In the genomic region with DNA sequence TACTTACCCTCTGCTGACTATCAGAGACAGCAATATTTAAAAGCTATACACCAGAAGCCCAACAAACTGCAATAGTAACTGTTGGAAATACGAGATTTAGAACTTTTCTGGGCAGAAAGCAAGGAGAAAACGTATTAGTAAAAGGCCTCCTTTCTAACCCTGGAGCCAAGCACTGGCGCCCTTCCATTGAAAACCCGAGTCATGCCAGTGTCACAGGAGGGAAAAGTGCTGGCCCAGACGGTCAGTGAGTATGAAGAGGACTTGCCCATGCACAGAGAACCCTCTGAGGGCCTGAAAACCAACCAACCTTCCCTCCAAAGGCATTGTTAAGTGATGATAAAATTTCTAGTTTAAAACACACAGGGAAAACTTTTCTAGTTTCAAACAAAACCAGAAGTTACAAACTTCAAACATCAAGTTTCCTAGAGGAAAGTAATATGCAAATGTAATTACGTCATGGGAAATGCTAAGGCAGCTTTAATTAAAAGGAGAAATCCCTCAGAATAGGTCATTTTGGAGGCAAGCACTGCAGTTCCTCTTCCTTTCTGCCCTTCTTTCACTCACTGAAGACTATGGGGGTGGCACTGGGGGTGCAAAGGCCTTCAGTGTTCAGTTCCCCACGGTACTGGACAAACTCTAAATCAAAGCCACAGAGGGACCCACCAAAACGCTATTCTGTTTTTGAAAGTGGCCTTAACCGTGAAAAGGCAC, we compare ENCODE assay signal across 8 mouse cellular contexts.
DNase-seq lines count a peak whose midpoint lies in the region; ATAC-seq lines count a peak whose summit lies in the region.

No protein-coding gene starts in this region.

- H3K9ac ChIP-seq in embryonic facial prominence, embryonic 11.5 days (replicated peaks; ENCODE audit: low read length): no peak overlapping the region
- peak overlapping the region; percentile 32 for H3K9ac ChIP-seq in intestine, embryonic 16.5 days (ENCODE audit: low read depth, low read length)

- no peak for ATAC-seq in embryonic facial prominence, embryonic 11.5 days (replicated peaks; ENCODE audit: insufficient number of reproducible peaks, low FRiP score, low TSS enrichment, low read depth)
- ATAC-seq in intestine, embryonic 16.5 days: no peak

- no peak overlapping the region for H3K4me2 ChIP-seq in embryonic facial prominence, embryonic 11.5 days (ENCODE audit: low read depth, low read length)
- H3K4me2 ChIP-seq in intestine, embryonic 16.5 days (ENCODE audit: low read depth, low read length): 0 out of 2 replicates have a peak overlapping the region, but pooled peaks have one; percentile 19

- no peaks in the 10 kb centered on the region for H3K9me3 ChIP-seq in heart, embryonic 10.5 days
- H3K9me3 ChIP-seq in embryonic facial prominence, embryonic 11.5 days (replicated peaks; ENCODE audit: control insufficient read depth, low read length): no peaks in the 10 kb centered on the region
- H3K9me3 ChIP-seq in intestine, embryonic 16.5 days (ENCODE audit: control insufficient read depth, low read length): no peaks in the 10 kb centered on the region

- H3K36me3 ChIP-seq in heart, embryonic 10.5 days: 0 out of 2 replicates have a peak, but pooled peaks cover 2% of the 10 kb centered on the region
- H3K36me3 ChIP-seq in embryonic facial prominence, embryonic 11.5 days (replicated peaks; ENCODE audit: control insufficient read depth, insufficient read depth, low read depth, low read length): no peaks in the 10 kb centered on the region
- no peaks in the 10 kb centered on the region for H3K36me3 ChIP-seq in intestine, embryonic 16.5 days (ENCODE audit: control insufficient read depth, insufficient read depth, low read length)

- H3K4me3 ChIP-seq in heart, embryonic 10.5 days: no peak overlapping the region
- H3K4me3 ChIP-seq in embryonic facial prominence, embryonic 11.5 days (ENCODE audit: low read depth, low read length): no peak overlapping the region
- H3K4me3 ChIP-seq in intestine, embryonic 16.5 days (ENCODE audit: low read length): no peak overlapping the region

- no peak for DNase-seq in heart, embryonic 10.5 days (ENCODE audit: low spot score)
- no peak for DNase-seq in heart, postnatal 36 days
- DNase-seq in NIH3T3 (ENCODE audit: low read depth): peak; percentile 56
- DNase-seq in embryonic facial prominence, embryonic 11.5 days (ENCODE audit: low spot score): no peak
- DNase-seq in testis, postnatal 14 days (ENCODE audit: low spot score): no peak
- DNase-seq in spleen, adult 18-20 months: no peak
- no peak for DNase-seq in frontal cortex, postnatal 36 days (ENCODE audit: low spot score in 2 of 2)

- 83% methylated on average over 9 of the region's 9 CpGs for WGBS in heart, embryonic 10.5 days
- WGBS in embryonic facial prominence, embryonic 11.5 days: 56% methylated on average over 9 of the region's 9 CpGs
- WGBS in intestine, embryonic 16.5 days: 58% methylated on average over 9 of the region's 9 CpGs

- H3K27ac ChIP-seq in heart, embryonic 10.5 days: peak overlapping the region; percentile 36
- H3K27ac ChIP-seq in embryonic facial prominence, embryonic 11.5 days (replicated peaks; ENCODE audit: low read depth, low read length): peak overlapping the region; percentile 38; the same call in 1 of the 2 replicates
- peak overlapping the region; percentile 90 for H3K27ac ChIP-seq in intestine, embryonic 16.5 days (ENCODE audit: low read length)

- intact Hi-C loops in heart, postnatal 36 days (cut with DNase I): loop anchor here (5.0 kb wide), 1 partner anchor 103 kb away; no protein-coding TSS in a partner anchor

- peaks cover 42% of the 10 kb centered on the region for H3K4me1 ChIP-seq in heart, embryonic 10.5 days
- peaks cover 3% of the 10 kb centered on the region; the same call in 1 of the 2 replicates for H3K4me1 ChIP-seq in embryonic facial prominence, embryonic 11.5 days (ENCODE audit: control insufficient read depth, insufficient read depth, low read length)
- peaks cover 44% of the 10 kb centered on the region for H3K4me1 ChIP-seq in intestine, embryonic 16.5 days (ENCODE audit: control insufficient read depth, insufficient read depth, low read length)

- H3K27me3 ChIP-seq in heart, embryonic 10.5 days (ENCODE audit: insufficient read depth, poor library complexity, severe bottlenecking): no peaks in the 10 kb centered on the region
- no peaks in the 10 kb centered on the region for H3K27me3 ChIP-seq in embryonic facial prominence, embryonic 11.5 days (ENCODE audit: control insufficient read depth, insufficient read depth, low read length)
- no peaks in the 10 kb centered on the region for H3K27me3 ChIP-seq in intestine, embryonic 16.5 days (replicated peaks; ENCODE audit: control insufficient read depth, insufficient read depth, low read length)

Comparison
In these comparisons a context has a peak if more than half of its experiments do, and no peak if none do; other contexts are left out.
1. H3K27ac ChIP-seq: peak in every context shown above with its lines; median percentile 90 in intestine, embryonic 16.5 days; 38 in embryonic facial prominence, embryonic 11.5 days; 36 in heart, embryonic 10.5 days.